Mouse (Mus musculus): ENCODE measurements around the gene H2al3. TPM values are rescaled to one million over a fixed set of nuclear protein-coding genes. Genes with fewer than 3 reads are reported as not detected.

The H2al3 gene
- polyA plus RNA-seq (2015; fragmentation: Nextera tagmentation; extraction: Ambion mirVana) = not detected in 2 replicates

- ATAC-seq = no peak
- Histone ChIP-seq H3K4me1 (replicated peaks; ENCODE audit: control insufficient read depth, insufficient read depth, low read length) (no peaks in the 10 kb centered on the region), H3K27ac (ENCODE audit: low read length) (no peak within 1 kb of the TSS), H3K27me3 (replicated peaks; ENCODE audit: control insufficient read depth, insufficient read depth, low read length) (no peaks in the 10 kb centered on the region), H3K9me3 (ENCODE audit: control insufficient read depth, low read length) (no peaks in the 10 kb centered on the region), H3K9ac (replicated peaks; ENCODE audit: low read depth, low read length) (no peak within 1 kb of the TSS), H3K4me3 (replicated peaks; ENCODE audit: low read length) (no peak within 1 kb of the TSS), H3K36me3 (ENCODE audit: control insufficient read depth, insufficient read depth) (no peaks in the 10 kb centered on the region), H3K4me2 (ENCODE audit: low read length) (no peak within 1 kb of the TSS)
- WGBS = 57% methylated on average over 1 of the region's 1 CpGs
These were observed at the start of gene H2al3 for GRCm38 (mm10) chrX:9849403-9849802. Gene H2al3, plus strand, starts transcription at chrX:9849703.

- ATAC-seq = no peak
- Histone ChIP-seq H3K36me3 (ENCODE audit: control insufficient read depth, insufficient read depth) (no peaks in the 10 kb centered on the region), H3K9me3 (ENCODE audit: control insufficient read depth, low read length) (no peaks in the 10 kb centered on the region), H3K27ac (ENCODE audit: low read length) (no peak overlapping the region), H3K4me2 (ENCODE audit: low read length) (no peak overlapping the region), H3K9ac (replicated peaks; ENCODE audit: low read depth, low read length) (no peak overlapping the region), H3K4me3 (replicated peaks; ENCODE audit: low read length) (no peak overlapping the region), H3K4me1 (replicated peaks; ENCODE audit: control insufficient read depth, insufficient read depth, low read length) (no peaks in the 10 kb centered on the region), H3K27me3 (replicated peaks; ENCODE audit: control insufficient read depth, insufficient read depth, low read length) (no peaks in the 10 kb centered on the region)
- 89% methylated on average over 1 of the region's 1 CpGs for WGBS
These were observed 39.4 kb upstream of the H2al3 start for GRCm38 (mm10) chrX:9810101-9810500.

GRCm38 (mm10) chrX:9812469-9812868 lies 37.0 kb upstream of the H2al3 start:
- H3K4me2 ChIP-seq (ENCODE audit: low read length) = no peak overlapping the region
- H3K9me3 ChIP-seq (ENCODE audit: control insufficient read depth, low read length) = no peaks in the 10 kb centered on the region
- no peaks in the 10 kb centered on the region for H3K27me3 ChIP-seq (replicated peaks; ENCODE audit: control insufficient read depth, insufficient read depth, low read length)
- no peak overlapping the region for H3K27ac ChIP-seq (ENCODE audit: low read length)
- ATAC-seq = no peak
- H3K4me3 ChIP-seq (replicated peaks; ENCODE audit: low read length) = no peak overlapping the region
- H3K36me3 ChIP-seq (ENCODE audit: control insufficient read depth, insufficient read depth) = no peaks in the 10 kb centered on the region
- H3K4me1 ChIP-seq (replicated peaks; ENCODE audit: control insufficient read depth, insufficient read depth, low read length) = no peaks in the 10 kb centered on the region
- no peak overlapping the region for H3K9ac ChIP-seq (replicated peaks; ENCODE audit: low read depth, low read length)

GRCm38 (mm10) chrX:9834779-9835178 lies 14.7 kb upstream of the H2al3 start:
- H3K27ac ChIP-seq (ENCODE audit: low read length) = no peak overlapping the region
- no peak overlapping the region for H3K4me2 ChIP-seq (ENCODE audit: low read length)
- no peak for ATAC-seq
- WGBS = 68% methylated on average over 2 of the region's 2 CpGs
- H3K4me1 ChIP-seq (replicated peaks; ENCODE audit: control insufficient read depth, insufficient read depth, low read length) = no peaks in the 10 kb centered on the region
- H3K27me3 ChIP-seq (replicated peaks; ENCODE audit: control insufficient read depth, insufficient read depth, low read length) = no peaks in the 10 kb centered on the region
- H3K36me3 ChIP-seq (ENCODE audit: control insufficient read depth, insufficient read depth) = no peaks in the 10 kb centered on the region
- H3K9ac ChIP-seq (replicated peaks; ENCODE audit: low read depth, low read length) = no peak overlapping the region
- no peak overlapping the region for H3K4me3 ChIP-seq (replicated peaks; ENCODE audit: low read length)
- no peaks in the 10 kb centered on the region for H3K9me3 ChIP-seq (ENCODE audit: control insufficient read depth, low read length)

- no peak within 1 kb of the TSS for H3K4me2 ChIP-seq (ENCODE audit: low read length)
- ATAC-seq = no peak
- H3K4me1 ChIP-seq (replicated peaks; ENCODE audit: control insufficient read depth, insufficient read depth, low read length) = no peaks in the 10 kb centered on the region
- no peaks in the 10 kb centered on the region for H3K9me3 ChIP-seq (ENCODE audit: control insufficient read depth, low read length)
- H3K4me3 ChIP-seq (replicated peaks; ENCODE audit: low read length) = no peak within 1 kb of the TSS
- H3K36me3 ChIP-seq (ENCODE audit: control insufficient read depth, insufficient read depth) = no peaks in the 10 kb centered on the region
- no peak within 1 kb of the TSS for H3K9ac ChIP-seq (replicated peaks; ENCODE audit: low read depth, low read length)
- no peak within 1 kb of the TSS for H3K27ac ChIP-seq (ENCODE audit: low read length)
- 84% methylated on average over 3 of the region's 3 CpGs for WGBS
- no peaks in the 10 kb centered on the region for H3K27me3 ChIP-seq (replicated peaks; ENCODE audit: control insufficient read depth, insufficient read depth, low read length)
These were observed 2.9 kb upstream of the H2al3 start, which contains the start of gene Hypm for GRCm38 (mm10) chrX:9846628-9847027. Gene Hypm, plus strand, starts transcription at chrX:9846928.

GRCm38 (mm10) chrX:9861859-9862258 lies 12.4 kb downstream of the H2al3 start:
- Histone ChIP-seq H3K9me3 (ENCODE audit: control insufficient read depth, low read length) (no peaks in the 10 kb centered on the region), H3K4me2 (ENCODE audit: low read length) (no peak overlapping the region), H3K27ac (ENCODE audit: low read length) (no peak overlapping the region), H3K36me3 (ENCODE audit: control insufficient read depth, insufficient read depth) (no peaks in the 10 kb centered on the region), H3K27me3 (replicated peaks; ENCODE audit: control insufficient read depth, insufficient read depth, low read length) (no peaks in the 10 kb centered on the region), H3K4me3 (replicated peaks; ENCODE audit: low read length) (no peak overlapping the region), H3K9ac (replicated peaks; ENCODE audit: low read depth, low read length) (no peak overlapping the region), H3K4me1 (replicated peaks; ENCODE audit: control insufficient read depth, insufficient read depth, low read length) (no peaks in the 10 kb centered on the region)
- WGBS = 83% methylated on average over 2 of the region's 2 CpGs
- no peak for ATAC-seq

- Histone ChIP-seq H3K4me1 (replicated peaks; ENCODE audit: control insufficient read depth, insufficient read depth, low read length) (no peaks in the 10 kb centered on the region), H3K9me3 (ENCODE audit: control insufficient read depth, low read length) (no peaks in the 10 kb centered on the region), H3K4me2 (ENCODE audit: low read length) (no peak overlapping the region), H3K27ac (ENCODE audit: low read length) (no peak overlapping the region), H3K9ac (replicated peaks; ENCODE audit: low read depth, low read length) (no peak overlapping the region), H3K27me3 (replicated peaks; ENCODE audit: control insufficient read depth, insufficient read depth, low read length) (no peaks in the 10 kb centered on the region), H3K36me3 (ENCODE audit: control insufficient read depth, insufficient read depth) (no peaks in the 10 kb centered on the region), H3K4me3 (replicated peaks; ENCODE audit: low read length) (no peak overlapping the region)
- ATAC-seq = no peak
- WGBS = 83% methylated on average over 2 of the region's 2 CpGs
These were observed 26.0 kb downstream of the H2al3 start for GRCm38 (mm10) chrX:9875519-9875918.

GRCm38 (mm10) chrX:9885322-9885721 lies 35.8 kb downstream of the H2al3 start, which contains the start of gene Sytl5:
Gene Sytl5, plus strand, starts transcription at chrX:9885622.
- no peaks in the 10 kb centered on the region for H3K36me3 ChIP-seq (ENCODE audit: control insufficient read depth, insufficient read depth)
- no peaks in the 10 kb centered on the region for H3K27me3 ChIP-seq (replicated peaks; ENCODE audit: control insufficient read depth, insufficient read depth, low read length)
- ATAC-seq = no peak
- H3K9ac ChIP-seq (replicated peaks; ENCODE audit: low read depth, low read length) = no peak within 1 kb of the TSS
- no peak within 1 kb of the TSS for H3K27ac ChIP-seq (ENCODE audit: low read length)
- H3K4me1 ChIP-seq (replicated peaks; ENCODE audit: control insufficient read depth, insufficient read depth, low read length) = no peaks in the 10 kb centered on the region
- H3K4me2 ChIP-seq (ENCODE audit: low read length) = no peak within 1 kb of the TSS
- 72% methylated on average over 2 of the region's 2 CpGs for WGBS
- no peaks in the 10 kb centered on the region for H3K9me3 ChIP-seq (ENCODE audit: control insufficient read depth, low read length)
- no peak within 1 kb of the TSS for H3K4me3 ChIP-seq (replicated peaks; ENCODE audit: low read length)

Measured in forebrain, embryonic 16.5 days (tissue).